Mouse (Mus musculus) lung, postnatal 14 days (tissue): ENCODE measurements around the gene Lemd1.

Experiments
- DNase-seq: peaks from one replicate; pipeline ENCODE4 v3.0.0; 2021

The Lemd1 gene

DNA sequence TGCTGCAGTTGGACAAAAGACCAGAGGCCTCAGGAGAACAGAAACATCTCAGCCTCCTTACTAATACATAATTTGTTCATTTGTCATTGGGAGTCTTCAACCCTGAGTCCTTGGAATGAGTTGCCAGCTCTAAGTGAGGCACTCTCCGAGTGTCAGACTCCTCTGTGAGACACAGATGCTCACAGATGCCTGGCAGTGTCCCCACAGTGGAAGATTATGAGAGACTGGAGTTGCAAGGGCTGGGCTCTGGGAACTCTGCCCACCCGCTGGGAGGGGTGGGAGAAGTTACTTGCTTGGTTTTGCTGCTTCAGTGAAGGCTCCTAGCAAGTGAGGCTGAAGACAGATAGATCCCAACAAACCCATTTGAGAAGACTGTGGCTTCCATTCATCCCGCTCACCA lies 104.8 kb downstream of the Lemd1 start:
- peak; percentile 71 for DNase-seq

DNA sequence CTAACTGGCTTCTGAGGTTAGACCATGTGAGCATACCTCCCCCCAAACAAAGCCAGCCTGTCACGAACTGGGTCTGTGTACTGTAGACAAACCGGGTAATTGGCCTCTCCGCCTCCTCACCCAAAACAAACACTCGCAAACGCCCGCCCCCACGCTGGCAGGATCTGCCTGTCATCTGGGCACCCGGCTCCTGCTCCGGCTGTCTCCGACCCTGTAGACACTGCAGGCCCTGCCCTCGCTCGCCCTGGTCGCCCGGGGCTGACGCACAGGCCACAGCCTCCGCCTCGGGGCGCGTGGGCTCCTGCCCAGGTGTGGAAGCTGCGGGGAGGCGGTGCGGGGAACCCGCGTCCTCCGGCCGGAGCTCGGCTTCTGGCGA lies 107.2 kb downstream of the Lemd1 start, which contains the start of gene Klhdc8a:
Gene Klhdc8a (plus strand): TSS at position 202 of the 376 bp plus-strand sequence.
- peak; percentile 65 for DNase-seq

DNA sequence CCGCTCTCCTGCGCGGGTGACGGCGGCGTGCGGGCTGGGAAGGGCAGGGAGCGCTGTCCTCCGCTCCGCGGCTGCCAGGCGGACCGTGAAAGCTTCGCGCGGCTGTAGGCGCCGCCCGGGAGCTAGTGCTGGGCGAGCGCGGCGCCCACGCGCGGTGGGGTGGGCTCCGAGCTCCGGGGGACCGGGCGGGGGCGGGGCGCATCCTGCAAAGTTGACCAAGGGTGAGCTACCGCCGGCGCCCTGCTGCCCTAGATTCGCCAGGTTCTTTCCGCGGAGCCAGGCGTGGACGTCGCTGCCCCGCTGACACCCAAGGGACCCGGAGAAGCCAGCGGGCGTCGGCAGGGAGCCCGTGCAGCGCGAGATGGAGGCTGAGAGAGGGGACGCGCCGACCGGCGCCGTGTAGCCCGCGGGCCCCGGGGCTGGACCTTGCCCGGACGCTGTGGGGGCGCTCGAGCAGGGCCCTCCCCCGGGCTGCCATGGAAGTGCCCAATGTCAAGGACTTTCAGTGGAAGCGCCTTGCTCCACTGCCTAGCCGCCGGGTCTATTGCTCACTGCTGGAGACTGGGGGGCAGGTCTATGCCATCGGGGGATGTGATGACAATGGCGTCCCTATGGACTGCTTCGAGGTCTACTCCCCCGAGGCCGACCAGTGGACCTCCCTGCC lies 107.7 kb downstream of the Lemd1 start:
- peak; percentile 45 for DNase-seq

DNA sequence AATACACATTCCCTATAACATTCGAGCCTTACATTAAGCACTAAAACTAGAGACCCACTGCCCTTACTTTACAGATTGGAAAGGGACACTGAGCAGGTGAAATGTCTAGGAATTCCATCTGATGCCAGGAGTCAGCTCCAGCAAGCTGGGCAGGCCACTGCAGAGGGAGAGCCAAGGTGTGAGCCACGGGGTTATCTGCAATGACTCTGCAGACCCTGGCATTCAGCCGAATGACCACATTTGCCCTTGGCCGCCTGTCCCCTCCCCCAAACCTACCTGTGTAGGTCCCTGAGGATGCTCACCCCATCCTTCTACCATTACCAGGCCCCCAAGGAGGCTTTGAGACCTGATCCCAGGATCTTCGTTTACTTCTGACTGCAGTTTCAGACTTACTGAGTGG lies 108.5 kb downstream of the Lemd1 start:
- DNase-seq, result no peak

DNA sequence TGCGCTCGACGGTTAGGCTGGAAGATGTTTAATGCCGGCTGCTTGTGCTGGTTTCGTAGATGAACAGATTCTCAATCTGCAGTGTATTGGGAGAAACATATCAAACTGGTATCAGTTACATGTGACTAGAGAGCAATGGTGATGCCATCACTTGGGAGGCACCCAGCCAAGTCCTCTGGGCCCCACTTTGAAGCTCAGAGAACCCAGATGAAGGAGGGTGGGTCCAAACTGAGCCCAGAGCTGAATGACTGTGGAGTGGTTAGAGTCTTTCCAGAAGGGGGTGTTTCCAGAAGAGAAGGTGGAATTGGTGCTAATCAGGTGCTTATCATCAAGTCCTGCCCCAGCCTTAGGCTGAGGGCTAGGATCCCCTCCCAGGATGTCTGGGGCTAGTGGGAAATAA lies 110.0 kb downstream of the Lemd1 start:
- DNase-seq, result no peak

DNA sequence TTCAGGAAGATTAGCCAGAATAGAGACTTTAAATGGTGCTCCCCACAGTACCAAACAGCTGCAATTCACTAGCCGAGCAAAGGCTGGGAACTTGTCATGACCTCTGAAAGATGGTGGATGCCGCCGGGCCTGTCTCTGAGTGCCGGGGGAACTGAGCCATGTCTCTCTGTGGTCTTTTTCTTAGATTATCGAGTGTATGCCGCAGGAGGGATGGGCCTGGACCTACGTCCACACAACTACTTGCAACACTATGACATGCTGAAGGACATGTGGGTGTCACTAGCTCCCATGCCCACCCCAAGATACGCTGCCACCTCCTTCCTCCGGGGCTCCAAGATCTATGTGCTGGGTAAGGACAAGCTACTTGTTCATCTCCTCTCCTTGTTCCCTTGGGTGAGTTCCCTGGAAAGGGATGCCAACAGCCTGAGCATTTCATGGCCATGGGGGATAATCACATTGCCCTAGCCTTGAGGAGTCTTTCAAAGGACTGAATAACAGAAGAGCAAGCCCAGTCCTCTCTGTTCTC lies 111.2 kb downstream of the Lemd1 start:
- no peak for DNase-seq

DNA sequence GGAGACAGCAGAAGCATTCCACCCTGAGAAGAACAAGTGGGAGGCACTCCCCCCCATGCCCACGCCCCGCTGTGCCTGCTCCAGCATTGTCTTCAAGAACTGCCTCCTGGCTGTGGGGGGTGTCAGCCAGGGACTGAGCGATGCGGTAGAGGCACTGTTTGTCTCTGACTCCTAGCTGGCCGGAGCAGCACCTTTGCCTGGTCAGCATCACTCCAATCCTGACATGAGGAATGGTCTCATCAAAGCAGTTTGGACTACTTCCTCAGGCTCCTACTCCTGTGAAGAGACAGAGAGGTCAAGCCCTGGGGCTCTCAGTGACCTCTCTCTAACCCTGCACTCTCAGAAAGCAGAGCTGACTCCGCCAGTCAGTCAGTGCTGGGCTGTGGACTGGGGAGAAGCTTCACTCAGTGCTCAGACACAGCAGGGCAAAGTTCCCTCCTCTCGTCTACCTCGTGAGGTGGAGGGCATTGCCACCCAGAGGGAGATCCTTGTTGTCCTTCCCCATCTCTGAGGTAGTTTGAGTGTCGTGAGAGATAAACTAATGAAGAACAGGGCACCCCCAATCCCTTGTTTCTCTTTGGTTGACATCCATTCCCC lies 113.5 kb downstream of the Lemd1 start:
- DNase-seq, result no peak

DNA sequence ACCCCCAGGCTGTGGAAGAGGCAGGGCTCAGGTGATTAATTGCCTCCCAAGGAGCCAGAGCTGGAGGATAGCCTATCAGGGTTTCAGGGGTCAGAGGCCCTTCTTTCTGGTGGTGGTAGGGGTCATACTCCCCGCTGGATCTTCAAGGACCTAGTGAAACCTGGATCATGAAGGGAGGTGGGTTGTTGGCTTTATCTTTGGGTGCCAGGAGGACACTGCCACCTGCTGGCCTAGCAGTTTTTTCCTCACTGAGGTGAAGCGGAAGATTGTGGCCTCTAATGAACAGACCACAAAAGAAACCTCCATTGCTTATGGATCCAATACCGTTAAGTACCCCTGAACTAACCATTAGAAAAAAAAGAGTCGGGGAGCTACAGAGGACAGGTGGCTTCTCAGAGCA lies 114.9 kb downstream of the Lemd1 start:
- DNase-seq, result peak; percentile 81

DNA sequence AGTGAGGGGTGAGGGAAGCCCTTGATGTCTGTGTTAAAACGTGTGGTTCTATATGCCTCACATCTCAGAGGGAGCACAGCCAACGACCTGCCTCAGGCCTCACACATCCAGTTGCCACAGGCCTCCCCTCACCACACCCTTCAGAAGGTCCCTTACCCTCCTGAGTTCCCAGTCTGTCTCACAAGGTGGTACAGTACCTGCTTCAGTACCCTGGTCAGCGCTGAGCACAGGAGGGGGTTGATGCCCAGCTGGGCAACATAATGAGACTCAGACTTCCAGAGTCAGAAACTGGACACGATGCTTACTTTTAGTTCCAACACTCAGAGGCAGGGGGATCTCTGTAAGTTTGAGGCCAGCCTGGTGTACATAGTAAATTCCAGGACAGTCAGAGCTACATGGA lies 115.6 kb downstream of the Lemd1 start:
- no peak for DNase-seq

DNA sequence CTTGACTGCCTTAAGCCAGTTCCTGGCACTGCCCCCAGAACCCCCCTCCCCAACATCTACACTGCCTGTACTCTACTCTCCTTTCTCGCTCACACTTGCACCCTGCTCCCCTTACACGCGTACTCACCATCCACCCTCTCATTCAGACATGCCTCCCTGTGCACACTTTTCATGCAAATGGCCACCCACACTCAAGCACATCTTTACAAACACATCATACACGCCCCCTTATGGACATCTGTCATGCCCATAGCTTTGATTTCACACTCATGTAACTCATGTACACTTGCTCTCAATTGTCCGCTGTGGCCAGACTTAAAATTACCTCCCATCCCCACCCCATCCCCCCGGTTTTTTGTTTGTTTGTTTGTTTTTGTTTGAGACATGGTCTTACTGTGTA lies 116.7 kb downstream of the Lemd1 start:
- DNase-seq, result no peak

DNA sequence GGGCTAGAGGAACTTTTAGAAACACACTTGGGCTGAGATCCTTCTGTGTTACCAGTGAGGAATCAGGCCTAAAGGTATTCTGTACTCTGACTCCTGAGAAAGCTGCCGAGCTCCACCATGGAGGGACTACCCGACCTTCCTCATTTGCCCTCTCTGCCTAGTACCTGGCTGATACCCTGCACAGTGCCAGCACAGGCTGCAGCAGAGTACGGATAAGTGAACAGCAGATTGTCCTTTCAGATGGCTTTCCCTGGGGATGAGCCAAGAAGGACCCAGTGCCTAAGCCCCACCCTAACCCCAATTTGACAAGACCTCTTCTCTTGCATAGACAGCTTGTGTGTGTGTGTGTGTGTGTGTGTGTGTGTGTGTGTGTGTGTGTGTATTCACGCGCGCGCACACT lies 117.4 kb downstream of the Lemd1 start:
- DNase-seq, result no peak
